Mouse (Mus musculus) bone marrow macrophage, adult 2 months (primary cell): ENCODE results near the gene Epb41l1.

ENCODE experiments used
- CTCF ChIP-seq: IDR thresholded peaks from 2 replicates; pipeline ENCODE4 v1.5.1; 2012; ENCODE audit warnings: low read depth, mild to moderate bottlenecking, low read length, moderate library complexity
- POLR2A ChIP-seq: IDR thresholded peaks from 2 replicates; pipeline ENCODE4 v1.6.1; 2012; ENCODE audit warnings: mild to moderate bottlenecking, low read depth, low read length, borderline replicate concordance

GRCm38 (mm10) chr2:156462154-156463029 lies 41.7 kb downstream of the Epb41l1 start:
- TF ChIP-seq CTCF (no peak), POLR2A (no peak)
